Mouse (Mus musculus) hindbrain, embryonic 14.5 days (tissue): ENCODE data around the gene Pld1. TPM values are rescaled to one million over a fixed set of nuclear protein-coding genes. Genes with fewer than 3 reads are reported as not detected.
"Not testable (repeated sequence)": the region's sequence is repeated elsewhere in the genome, so short reads cannot be mapped to it uniquely, and the experiment has no call there.

ENCODE experiments used
- ATAC-seq: fragments of 200-750 bp; cut with Nextera tagmentation; 2 replicates; pipeline ENCODE4 v1.8.0; 2017; ENCODE audit warnings: moderate number of reproducible peaks, mild to moderate bottlenecking, moderate TSS enrichment, moderate library complexity; ENCODE audit not compliant: low FRiP score
- DNase-seq: peaks from one replicate; pipeline ENCODE4 v3.0.0-alpha.2; 2015; ENCODE audit warnings: low spot score
- H3K27ac ChIP-seq: fragments of 300-500 bp; sonication (generic); 2 replicates; pipeline ENCODE4 v1.5.1; 2014; ENCODE audit warnings: mild to moderate bottlenecking, moderate library complexity
- H3K27me3 ChIP-seq: fragments of 300-500 bp; sonication (generic); 2 replicates; pipeline ENCODE4 v1.6.1; 2014; ENCODE audit warnings: mild to moderate bottlenecking, low read length, mixed read lengths; ENCODE audit not compliant: control insufficient read depth, insufficient read depth
- H3K36me3 ChIP-seq: fragments of 300-500 bp; sonication (generic); replicated peaks from 2 replicates; pipeline ENCODE4 v1.6.1; 2014; ENCODE audit not compliant: control insufficient read depth, insufficient read depth
- H3K4me1 ChIP-seq: fragments of 300-500 bp; sonication (generic); replicated peaks from 2 replicates; pipeline ENCODE4 v1.6.1; 2014; ENCODE audit warnings: antibody characterized with exemption, low read length, mixed read lengths; ENCODE audit not compliant: control insufficient read depth, insufficient read depth
- H3K4me2 ChIP-seq: fragments of 300-500 bp; sonication (generic); replicated peaks from 2 replicates; pipeline ENCODE4 v1.6.1; 2014; ENCODE audit warnings: mild to moderate bottlenecking, moderate library complexity
- H3K4me3 ChIP-seq: fragments of 300-500 bp; sonication (generic); replicated peaks from 2 replicates; pipeline ENCODE4 v1.5.1; 2014; ENCODE audit warnings: mild to moderate bottlenecking, low read length
- H3K9ac ChIP-seq: fragments of 300-500 bp; sonication (generic); 2 replicates; pipeline ENCODE4 v1.6.1; 2014
- H3K9me3 ChIP-seq: fragments of 300-500 bp; sonication (generic); 2 replicates; pipeline ENCODE4 v1.6.1; 2016; ENCODE audit warnings: low read length; ENCODE audit not compliant: control insufficient read depth
- WGBS: fragments of 180-500 bp; shearing (Covaris S2); extraction: QIAGEN DNeasy Blood & Tissue Kit; methylation state at CpG from one replicate; pipeline ENCODE4 v1.1.7; 2014; 5-methylcytosine and 5-hydroxymethylcytosine counted together
- polyA plus RNA-seq: library from polyadenylated mRNA; unstranded; fragments of >200 nt; fragmentation: Nextera tagmentation; extraction: Ambion mirVana; gene quantifications from 2 replicates; pipeline ENCODE4 v1.2.1, GENCODE M21; 2014

Pld1 gene
- polyA plus RNA-seq, 1 experiment from 2014 or later: 6.7 TPM

GRCm38 (mm10) chr3:27937144-27938110 is 1.1 kb upstream of the Pld1 start:
- H3K4me3 ChIP-seq: no peak overlapping the region
- 82% methylated on average over 13 of the region's 13 CpGs for WGBS
- no peaks in the 10 kb centered on the region; the same call in 1 of the 2 replicates for H3K4me1 ChIP-seq
- H3K4me2 ChIP-seq: peak overlapping the region; percentile 99
- no peaks in the 10 kb centered on the region for H3K36me3 ChIP-seq
- DNase-seq (no peak), ATAC-seq (no peak)
- H3K9me3 ChIP-seq: no peaks in the 10 kb centered on the region
- H3K9ac ChIP-seq: no peak overlapping the region
- no peak overlapping the region for H3K27ac ChIP-seq
- peaks cover 4% of the 10 kb centered on the region; the same call in 1 of the 2 replicates for H3K27me3 ChIP-seq

- Histone ChIP-seq H3K4me3 (no peak overlapping the region), H3K27me3 (peaks cover 4% of the 10 kb centered on the region; the same call in 1 of the 2 replicates), H3K9ac (no peak overlapping the region), H3K36me3 (no peaks in the 10 kb centered on the region), H3K9me3 (no peaks in the 10 kb centered on the region), H3K27ac (no peak overlapping the region), H3K4me2 (no peak overlapping the region), H3K4me1 (no peaks in the 10 kb centered on the region; the same call in 1 of the 2 replicates)
- WGBS: 81% methylated on average over 3 of the region's 3 CpGs
- ATAC-seq (no peak), DNase-seq (no peak)
These were observed 3.1 kb downstream of the Pld1 start for GRCm38 (mm10) chr3:27941634-27942033.

- Histone ChIP-seq H3K27me3 (peaks cover 3% of the 10 kb centered on the region; the same call in 1 of the 2 replicates), H3K27ac (no peak overlapping the region), H3K4me2 (no peak overlapping the region), H3K4me1 (no peaks in the 10 kb centered on the region; the same call in 1 of the 2 replicates), H3K4me3 (no peak overlapping the region), H3K9me3 (no peaks in the 10 kb centered on the region), H3K9ac (no peak overlapping the region), H3K36me3 (no peaks in the 10 kb centered on the region)
- DNase-seq (no peak), ATAC-seq (no peak)
- 90% methylated on average over 7 of the region's 7 CpGs for WGBS
These were observed 4.5 kb downstream of the Pld1 start for GRCm38 (mm10) chr3:27942991-27943390.

- not testable (repeated sequence) for H3K27me3 ChIP-seq, H3K36me3 ChIP-seq, H3K4me3 ChIP-seq, H3K9ac ChIP-seq, H3K9me3 ChIP-seq, H3K4me1 ChIP-seq, H3K4me2 ChIP-seq, H3K27ac ChIP-seq, DNase-seq, ATAC-seq
- 85% methylated on average over 2 of the region's 2 CpGs for WGBS
These were observed 6.9 kb downstream of the Pld1 start for GRCm38 (mm10) chr3:27945397-27945796.

GRCm38 (mm10) chr3:27949175-27949872 is 10.8 kb downstream of the Pld1 start:
- Histone ChIP-seq H3K9me3 (no peaks in the 10 kb centered on the region), H3K27ac (no peak overlapping the region), H3K36me3 (no peaks in the 10 kb centered on the region), H3K4me2 (no peak overlapping the region), H3K9ac (no peak overlapping the region), H3K4me1 (no peaks in the 10 kb centered on the region), H3K4me3 (no peak overlapping the region), H3K27me3 (no peaks in the 10 kb centered on the region)
- whole genome bisulfite sequencing: 91% methylated on average over 5 of the region's 5 CpGs
- DNase-seq (no peak), ATAC-seq (no peak)

GRCm38 (mm10) chr3:27949873-27950250 is 11.4 kb downstream of the Pld1 start:
- 88% methylated on average over 6 of the region's 6 CpGs for WGBS
- H3K27ac ChIP-seq: no peak overlapping the region
- DNase-seq (no peak), ATAC-seq (no peak)
- H3K27me3 ChIP-seq: no peaks in the 10 kb centered on the region
- H3K36me3 ChIP-seq: no peaks in the 10 kb centered on the region
- H3K9ac ChIP-seq: no peak overlapping the region
- H3K4me2 ChIP-seq: no peak overlapping the region
- H3K4me3 ChIP-seq: no peak overlapping the region
- H3K9me3 ChIP-seq: no peaks in the 10 kb centered on the region
- H3K4me1 ChIP-seq: no peaks in the 10 kb centered on the region

GRCm38 (mm10) chr3:27950726-27951125 is 12.2 kb downstream of the Pld1 start:
- Histone ChIP-seq H3K9me3 (no peaks in the 10 kb centered on the region), H3K36me3 (no peaks in the 10 kb centered on the region), H3K27me3 (no peaks in the 10 kb centered on the region), H3K9ac (no peak overlapping the region), H3K4me1 (no peaks in the 10 kb centered on the region), H3K27ac (no peak overlapping the region), H3K4me2 (no peak overlapping the region), H3K4me3 (no peak overlapping the region)
- ATAC-seq: no peak
- no peak for DNase-seq
- WGBS: 93% methylated on average over 2 of the region's 2 CpGs

GRCm38 (mm10) chr3:27951721-27952120 is 13.2 kb downstream of the Pld1 start:
- DNase-seq (no peak), ATAC-seq (no peak)
- no peak overlapping the region for H3K9ac ChIP-seq
- no peaks in the 10 kb centered on the region for H3K9me3 ChIP-seq
- no peaks in the 10 kb centered on the region for H3K4me1 ChIP-seq
- no peak overlapping the region for H3K27ac ChIP-seq
- no peak overlapping the region for H3K4me3 ChIP-seq
- no peaks in the 10 kb centered on the region for H3K27me3 ChIP-seq
- WGBS: 87% methylated on average over 4 of the region's 4 CpGs
- H3K36me3 ChIP-seq: no peaks in the 10 kb centered on the region
- no peak overlapping the region for H3K4me2 ChIP-seq

- no peak overlapping the region for H3K4me3 ChIP-seq
- no peaks in the 10 kb centered on the region for H3K36me3 ChIP-seq
- no peak for DNase-seq
- no peaks in the 10 kb centered on the region for H3K27me3 ChIP-seq
- no peaks in the 10 kb centered on the region for H3K9me3 ChIP-seq
- WGBS: 95% methylated on average over 1 of the region's 1 CpGs
- ATAC-seq: no peak
- H3K4me1 ChIP-seq: no peaks in the 10 kb centered on the region
- no peak overlapping the region for H3K4me2 ChIP-seq
- H3K27ac ChIP-seq: no peak overlapping the region
- H3K9ac ChIP-seq: no peak overlapping the region
These were observed 17.5 kb downstream of the Pld1 start for GRCm38 (mm10) chr3:27956006-27956405.
